Mouse (Mus musculus): ENCODE results near the gene Jup.

- TF ChIP-seq CTCF (IDR thresholded peaks at IDR 0.05; ENCODE audit: extremely low read depth, insufficient read depth, low read length) = no peak
- no peak for TF ChIP-seq POLR2A (IDR thresholded peaks at IDR 0.05; ENCODE audit: extremely low read depth, insufficient read depth, low read length)
Observed at GRCm38 (mm10) chr11:100332766-100333515, 64.6 kb downstream of the Jup start.
